Mouse (Mus musculus): ENCODE measurements around the gene Sema3a.
"Not testable (repeated sequence)": the region's sequence is repeated elsewhere in the genome, so short reads cannot be mapped to it uniquely, and the experiment has no call there.

Sema3a gene

DNA sequence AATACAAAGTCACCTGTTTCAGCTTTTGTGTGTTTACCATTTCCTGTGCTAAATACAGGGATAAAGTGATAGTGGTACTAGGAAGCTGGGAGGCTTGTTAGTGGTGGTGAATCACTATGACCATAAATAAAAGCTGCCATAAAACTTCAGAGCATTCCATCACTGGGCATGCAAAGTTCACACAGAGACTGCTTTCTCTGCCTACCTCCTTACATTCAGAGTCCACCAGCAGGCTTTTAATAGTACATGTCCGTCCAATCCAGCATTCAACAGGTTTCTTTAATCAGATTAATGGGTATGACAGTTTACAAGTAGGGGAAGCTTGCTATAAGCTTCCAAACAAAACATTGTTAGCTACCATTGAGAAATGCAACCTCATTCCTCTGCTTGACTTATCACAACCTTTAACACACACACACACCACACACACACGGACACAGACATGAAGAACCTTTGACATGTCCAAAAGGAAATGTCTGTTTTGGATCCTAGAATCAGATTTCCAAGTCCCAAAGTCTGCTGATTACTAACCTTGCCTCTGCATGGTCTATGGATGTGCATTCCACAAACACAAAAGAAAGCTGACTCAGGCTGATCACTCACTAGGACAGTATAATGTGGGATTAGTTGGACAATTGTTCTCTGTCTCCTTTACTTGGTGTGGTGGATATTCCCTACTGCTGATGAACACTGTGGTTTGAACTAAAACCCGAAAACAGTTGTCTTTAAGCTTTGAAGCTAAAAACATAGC is 291.9 kb downstream of the Sema3a start:
- intact Hi-C loops (cut with DNase I), result no loop called here

DNA sequence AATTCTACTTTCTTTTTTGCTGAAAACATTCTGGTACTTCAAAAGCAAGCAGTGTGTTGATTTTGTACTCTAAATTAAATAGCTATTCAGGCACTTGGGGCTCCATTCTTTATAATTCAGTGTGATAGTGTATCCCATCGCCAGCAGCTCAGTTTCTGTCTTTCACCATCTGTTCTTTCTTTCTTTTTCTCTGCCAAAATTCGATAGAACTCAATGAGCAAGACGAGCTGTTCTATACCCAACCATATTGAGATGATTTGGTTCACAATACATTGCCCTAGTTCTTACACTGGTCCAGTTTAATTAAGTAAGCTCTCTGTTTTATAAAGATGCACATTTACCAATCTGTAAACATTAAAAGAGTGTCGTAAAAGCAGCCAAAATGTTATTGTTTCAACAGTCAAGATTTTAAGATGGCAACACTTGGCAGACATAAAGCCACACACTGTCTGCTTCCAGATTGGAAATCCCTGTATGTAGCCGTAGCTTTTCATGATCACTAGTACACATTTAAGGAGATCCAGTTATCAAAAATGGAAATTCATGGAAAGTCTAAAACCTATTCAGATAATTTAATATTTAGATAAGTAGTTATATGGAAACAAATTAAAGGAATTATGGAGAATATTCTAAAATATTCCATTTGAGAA is 296.2 kb downstream of the Sema3a start:
- intact Hi-C loops (cut with DNase I), result no loop called here

DNA sequence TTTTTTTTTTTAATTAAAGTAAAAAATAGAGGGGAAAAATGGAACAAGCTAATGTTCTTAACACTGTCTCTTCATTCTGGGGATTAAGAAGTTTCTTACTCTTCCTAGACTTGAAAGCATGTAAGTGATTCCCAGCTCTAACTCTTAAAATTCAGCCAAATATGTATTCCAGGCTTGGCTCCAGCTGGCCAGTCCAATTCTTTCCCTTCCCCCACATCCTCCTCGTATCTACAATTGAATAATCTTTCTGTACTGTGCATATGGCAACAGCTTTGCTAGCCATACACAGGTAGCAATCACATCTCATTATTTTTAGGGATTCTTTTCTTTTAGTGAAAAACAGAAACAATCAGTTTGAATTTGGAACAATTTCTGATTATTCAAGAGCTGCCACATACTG is 303.5 kb downstream of the Sema3a start:
- intact Hi-C loops (cut with DNase I), result no loop called here

DNA sequence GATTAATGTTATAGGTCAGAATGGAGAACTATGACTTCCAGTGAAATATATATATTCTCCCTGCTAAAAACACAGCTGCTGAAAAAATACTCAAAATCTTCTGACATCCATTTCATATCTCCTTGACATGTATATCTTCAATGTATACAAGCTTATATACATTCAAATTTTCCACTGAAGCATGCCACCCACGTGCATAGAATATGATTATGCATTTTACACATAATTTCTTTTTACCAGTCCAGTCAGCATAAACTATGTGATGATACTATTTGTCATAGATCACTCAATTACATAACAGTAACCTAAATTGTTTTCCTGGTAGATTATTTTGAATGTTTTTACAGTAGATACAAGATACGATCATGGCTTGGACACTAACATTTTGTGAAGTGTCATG is 306.6 kb downstream of the Sema3a start:
- intact Hi-C loops (cut with DNase I), result no loop called here

DNA sequence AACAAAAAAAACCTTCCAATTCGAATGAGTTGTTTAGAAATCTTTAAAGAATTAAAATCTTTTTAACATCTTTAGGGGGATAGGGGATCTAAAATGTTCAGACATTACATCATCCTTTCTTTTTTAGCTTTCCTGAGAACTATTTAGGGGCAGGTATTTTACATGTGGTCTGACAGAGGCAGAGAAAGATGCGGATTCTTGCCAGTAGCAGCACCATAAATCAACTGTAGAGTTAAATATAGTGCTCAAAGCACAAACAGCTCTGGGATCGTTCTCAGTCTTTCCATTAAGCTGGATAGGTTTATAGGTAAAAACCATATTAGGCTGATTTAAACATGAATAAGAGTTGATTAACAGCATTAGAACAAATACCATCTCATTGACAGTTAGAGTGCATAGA is 307.4 kb downstream of the Sema3a start:
- intact Hi-C loops (cut with DNase I), result no loop called here

DNA sequence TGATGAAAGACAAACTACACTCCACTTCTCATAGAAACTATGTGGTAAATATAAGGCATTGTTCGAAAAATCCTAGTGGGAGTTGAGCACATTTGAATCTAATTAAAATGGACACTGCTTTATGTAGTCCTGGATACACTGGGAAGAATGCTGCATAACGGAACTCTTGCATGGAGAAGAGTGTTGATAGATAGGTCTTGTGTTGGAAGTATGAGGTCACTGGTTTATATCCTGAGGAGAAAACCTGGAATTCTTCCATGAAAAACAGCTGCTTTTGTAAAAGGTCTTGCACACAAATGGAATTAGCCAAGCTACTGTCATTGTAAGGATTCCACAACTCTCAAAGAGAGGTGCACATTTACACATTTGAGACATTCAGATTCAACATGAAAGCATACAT is 308.1 kb downstream of the Sema3a start:
- intact Hi-C loops (cut with DNase I), result no loop called here

DNA sequence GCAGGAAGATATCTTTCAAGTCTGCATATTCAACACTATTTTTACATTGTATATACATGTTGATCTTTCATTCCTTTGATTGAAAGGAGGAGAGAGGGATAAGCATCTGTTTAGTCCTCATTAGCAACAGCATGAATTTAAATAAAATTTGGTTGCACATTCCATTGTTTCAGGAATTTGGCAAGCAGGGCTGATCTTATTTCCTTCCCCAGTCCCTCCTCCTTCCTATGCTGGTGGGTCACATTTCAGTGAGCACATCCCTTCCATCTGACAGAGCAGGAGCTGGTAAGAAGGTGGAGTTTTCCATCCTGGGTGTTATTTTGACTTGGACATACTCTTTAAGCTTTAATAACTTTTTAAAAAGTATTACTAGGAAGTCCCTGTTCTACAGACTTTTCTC is 315.9 kb downstream of the Sema3a start:
- intact Hi-C loops (cut with DNase I), result no loop called here

DNA sequence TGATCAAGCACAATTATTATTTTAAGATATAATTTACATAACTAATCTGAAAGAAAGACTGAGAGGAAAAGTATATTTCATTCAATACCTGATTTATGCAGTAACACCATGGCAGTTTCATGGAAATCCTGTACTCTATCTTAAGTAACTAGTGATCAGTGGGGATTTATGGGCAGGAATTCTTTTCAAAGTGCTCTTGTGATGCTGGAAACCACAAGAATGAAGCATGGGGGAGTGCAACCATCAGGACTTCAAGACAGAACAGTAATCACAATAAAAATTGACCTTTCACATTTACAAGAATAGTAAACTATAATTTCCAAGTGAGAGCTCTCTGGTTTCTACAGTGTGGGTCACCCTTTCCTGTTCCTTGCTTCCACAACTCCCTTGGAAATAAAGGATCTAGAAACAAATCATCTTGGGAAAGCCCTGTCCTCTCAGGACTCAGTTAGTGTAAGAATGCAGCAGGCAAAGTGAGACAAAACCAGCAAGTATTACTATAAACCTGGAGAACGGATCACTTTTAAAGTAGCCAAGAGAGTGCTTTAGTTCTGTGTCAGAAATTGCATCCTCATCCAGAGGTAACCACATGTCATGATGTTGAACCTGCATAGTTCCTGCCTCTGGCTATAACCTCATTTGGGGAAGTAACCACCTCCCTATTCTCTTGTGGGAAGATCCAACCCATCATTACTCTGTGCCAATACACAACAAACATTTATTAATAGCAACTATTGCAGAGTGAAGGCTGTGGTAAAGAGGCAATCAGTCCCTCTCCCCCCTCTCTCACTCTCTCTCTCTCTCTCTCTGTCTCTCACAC is 335.2 kb downstream of the Sema3a start:
- intact Hi-C loops (cut with DNase I), result no loop called here

DNA sequence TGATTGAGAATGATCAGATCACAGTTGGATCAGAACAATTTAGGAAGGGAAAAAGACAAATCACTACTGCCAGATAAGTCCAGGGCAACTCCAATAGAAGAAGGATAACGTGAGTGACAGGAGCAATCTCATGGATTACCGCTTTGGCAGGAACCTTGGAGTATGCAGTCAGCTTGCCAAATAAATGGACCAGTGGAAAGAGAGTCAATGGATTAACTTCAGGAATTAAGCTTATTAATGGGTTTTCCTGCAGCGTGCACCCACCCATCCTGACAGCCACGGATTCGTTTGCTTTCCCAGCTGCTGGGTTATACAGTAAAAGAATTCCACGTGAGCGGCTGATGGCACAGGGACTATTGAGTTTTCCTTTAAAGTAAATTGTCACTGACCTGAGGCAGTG is 343.6 kb downstream of the Sema3a start:
- intact Hi-C loops (cut with DNase I), result no loop called here

DNA sequence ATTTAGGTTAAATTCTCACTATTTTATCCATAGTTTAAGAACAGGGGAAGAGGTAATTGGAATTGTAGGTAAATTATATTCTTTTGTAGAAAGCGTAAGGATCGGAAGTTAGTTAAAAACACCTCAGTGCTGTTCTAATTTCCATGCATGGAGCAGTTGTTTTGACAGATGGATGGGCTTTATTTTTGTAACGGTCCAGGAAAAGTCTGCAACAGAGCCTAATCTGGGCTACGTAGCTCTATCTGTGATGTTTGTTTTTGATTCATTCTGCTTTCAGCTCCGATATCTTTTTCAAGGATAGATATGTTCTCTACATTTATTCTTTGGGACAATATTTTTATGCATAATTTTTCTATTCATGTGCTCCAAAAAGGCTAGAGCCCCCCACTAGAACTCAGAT is 344.2 kb downstream of the Sema3a start:
- intact Hi-C loops (cut with DNase I), result no loop called here

DNA sequence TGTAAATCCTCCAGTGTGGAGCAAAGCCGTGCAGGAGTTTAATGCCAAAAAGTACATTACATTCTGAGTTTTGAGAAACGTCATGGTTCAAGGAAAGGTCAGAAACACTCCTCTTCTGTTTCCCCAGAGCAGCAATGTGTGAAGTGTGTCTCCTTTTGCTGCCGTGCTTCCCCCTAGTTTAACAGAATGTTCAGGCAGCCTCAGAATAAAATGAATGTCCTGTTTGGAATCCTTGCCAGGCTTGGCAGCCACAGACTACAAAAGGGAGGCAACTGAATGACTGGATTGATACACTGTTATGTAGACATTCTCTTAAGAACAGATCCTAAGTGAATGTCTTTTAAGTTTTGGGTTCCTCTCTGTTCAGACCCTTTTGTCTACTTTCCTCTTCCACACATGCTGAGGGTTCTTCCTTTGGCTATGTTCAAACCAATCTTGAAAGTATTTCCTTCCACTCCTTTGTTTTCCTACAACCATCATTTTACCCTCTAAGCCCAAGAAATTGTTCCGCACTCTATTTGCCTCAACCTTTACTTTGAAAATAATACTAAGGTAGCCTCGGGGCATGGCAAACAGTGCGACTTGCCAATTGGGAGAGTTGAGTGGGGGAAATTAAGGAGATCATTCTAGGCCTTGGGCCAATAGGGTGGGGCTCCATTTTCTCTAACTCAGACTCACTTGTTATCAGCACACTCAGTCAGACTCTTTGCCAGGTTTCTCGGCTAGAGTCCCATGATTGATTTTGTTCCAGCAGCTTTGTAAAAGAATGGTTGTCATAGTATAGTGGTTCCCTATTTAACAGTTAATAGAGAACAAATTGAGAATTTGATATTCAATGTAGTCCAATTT is 345.1 kb downstream of the Sema3a start:
- intact Hi-C loops (cut with DNase I), result no loop called here

DNA sequence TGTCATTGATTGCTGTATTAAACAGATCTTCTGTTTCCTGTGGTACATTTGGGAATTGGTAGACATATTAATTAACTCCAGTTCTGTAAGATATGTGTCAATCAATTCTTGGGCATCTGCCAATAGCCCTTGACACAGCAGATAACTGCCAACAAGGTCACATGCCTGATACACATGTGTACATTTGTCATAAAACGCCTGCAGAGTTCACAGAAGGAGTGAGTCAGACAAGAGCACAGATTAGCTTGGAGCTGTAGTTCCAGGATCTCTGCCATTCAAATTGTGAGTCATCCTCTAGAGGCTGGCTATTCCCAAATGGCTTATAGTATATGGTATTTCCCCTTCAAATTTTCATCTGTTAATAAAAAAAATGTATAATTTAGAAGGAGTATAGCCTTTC is 352.4 kb downstream of the Sema3a start:
- intact Hi-C loops (cut with DNase I), result no loop called here

DNA sequence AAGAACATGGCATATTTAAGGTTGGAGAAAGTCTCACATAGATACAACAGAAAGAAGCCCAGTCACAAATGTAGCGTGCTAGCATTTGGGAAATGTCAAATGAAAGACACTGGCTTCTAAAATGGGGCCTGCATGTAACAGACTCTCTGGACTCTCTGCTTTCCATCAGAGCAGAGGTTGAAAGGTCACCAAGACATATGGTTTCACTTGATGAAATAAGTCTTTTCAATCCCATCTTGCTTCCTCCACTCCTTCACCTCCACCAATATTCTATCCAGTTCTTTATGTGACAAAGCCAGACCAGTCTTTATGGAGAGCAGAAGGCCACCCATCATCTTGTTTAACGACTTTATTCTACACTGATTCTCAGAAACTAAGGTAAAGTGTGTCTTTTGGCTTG is 363.5 kb downstream of the Sema3a start:
- intact Hi-C loops (cut with DNase I), result no loop called here

DNA sequence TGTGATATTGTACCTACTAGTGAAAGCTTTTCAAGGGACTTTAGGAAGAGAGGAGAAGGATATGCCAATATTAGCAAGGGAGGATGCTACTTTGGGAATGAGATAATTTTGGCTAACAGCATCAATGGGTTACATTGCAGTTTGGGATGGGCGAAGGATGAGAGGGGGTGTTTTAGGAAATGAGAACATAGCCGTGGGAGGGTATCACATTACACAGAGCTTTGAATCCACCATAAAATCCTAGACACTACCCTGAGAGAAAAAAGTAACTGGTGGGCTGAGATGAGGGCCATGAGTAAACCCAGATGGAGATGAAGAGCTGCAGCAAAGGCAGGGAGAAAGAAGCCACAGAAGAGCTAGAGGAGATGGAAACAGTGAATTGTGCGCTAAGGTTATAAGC is 370.8 kb downstream of the Sema3a start:
- intact Hi-C loops (cut with DNase I), result not testable (repeated sequence)

DNA sequence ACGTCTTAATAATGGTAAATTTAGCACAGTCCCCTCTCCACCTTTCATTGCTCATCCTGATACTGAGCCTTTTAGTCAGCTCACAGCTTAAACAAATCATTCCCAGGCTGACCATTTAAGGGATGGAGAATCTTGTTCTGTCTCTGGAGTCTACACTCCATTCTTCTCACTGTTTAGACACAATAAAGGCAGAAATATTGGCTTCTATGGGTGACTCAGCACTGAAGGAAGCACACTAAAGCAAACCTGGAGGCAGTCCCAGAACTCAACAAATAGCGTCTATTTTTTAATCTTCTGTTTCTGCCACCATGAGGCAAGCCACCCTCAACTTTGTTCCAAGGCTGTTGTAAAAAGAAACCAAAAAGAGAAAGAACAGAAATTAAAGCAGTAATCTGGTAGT is 374.6 kb downstream of the Sema3a start:
- intact Hi-C loops (cut with DNase I), result no loop called here

DNA sequence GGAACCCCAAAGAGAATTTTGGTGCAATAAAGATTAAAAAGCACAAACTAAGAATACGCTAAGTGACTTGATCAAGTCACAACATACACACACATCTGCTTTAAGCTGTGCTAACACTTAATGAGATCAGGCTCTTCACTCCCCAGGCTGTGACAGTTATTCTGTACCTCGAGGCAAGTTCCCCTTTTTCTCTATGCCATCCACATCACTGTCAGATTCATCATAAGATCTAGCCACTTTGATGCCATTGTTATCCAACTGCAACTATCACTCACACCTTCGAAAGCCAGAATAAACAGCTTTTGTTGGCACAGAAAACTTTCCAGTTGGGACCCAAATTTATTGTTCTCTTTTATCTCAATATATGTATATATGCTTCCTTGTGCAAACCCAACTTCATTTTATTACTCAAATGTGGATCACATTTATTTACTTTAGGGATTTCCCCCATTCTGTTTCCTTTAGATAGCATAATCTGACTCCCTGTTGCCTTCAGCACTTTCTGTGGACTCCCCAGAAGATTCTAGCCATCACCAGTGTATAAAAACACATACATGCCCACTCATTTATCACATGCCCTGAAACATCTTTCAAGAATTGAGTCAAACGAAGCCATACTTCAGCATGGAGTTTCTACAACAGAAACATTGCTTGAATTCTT is 380.8 kb downstream of the Sema3a start:
- intact Hi-C loops (cut with DNase I), result no loop called here

DNA sequence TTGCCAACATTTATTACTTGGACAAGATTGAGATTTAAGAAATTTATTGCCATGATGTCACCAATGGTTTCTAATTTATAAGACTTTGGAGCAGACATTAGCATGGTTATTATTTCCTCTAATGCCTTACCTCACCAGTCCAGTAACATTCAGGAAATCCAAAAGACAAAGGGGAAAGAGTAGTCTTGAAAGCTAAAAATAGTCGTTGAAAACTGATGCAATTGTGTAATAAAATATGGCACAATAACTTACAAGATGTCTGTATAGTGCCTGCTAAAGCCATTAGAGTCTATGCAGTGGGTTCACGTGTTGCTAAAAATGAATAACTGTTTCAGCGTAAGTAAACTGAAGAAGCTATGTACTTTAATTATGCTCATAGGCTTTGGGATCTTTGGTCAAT is 383.9 kb downstream of the Sema3a start:
- intact Hi-C loops (cut with DNase I), result no loop called here

DNA sequence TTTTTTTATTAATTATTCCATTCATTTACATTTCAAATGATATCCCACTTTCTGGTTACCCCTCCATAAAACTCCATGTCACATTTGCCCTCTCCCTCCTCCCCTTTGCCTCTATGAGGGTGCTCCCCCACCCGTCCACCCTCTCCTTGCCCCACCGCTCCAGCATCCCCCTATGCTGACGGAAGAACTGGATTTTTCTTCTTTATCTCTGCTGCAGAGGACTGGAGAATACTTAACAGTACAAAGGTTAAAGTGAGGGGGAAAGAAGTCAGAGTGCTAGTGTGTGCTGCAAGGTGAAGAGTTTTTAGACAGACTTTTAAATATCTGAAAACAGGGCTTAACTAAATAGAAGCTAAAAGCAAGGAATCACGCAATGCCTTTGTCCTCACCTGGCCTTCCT is 391.8 kb downstream of the Sema3a start:
- intact Hi-C loops (cut with DNase I), result no loop called here

DNA sequence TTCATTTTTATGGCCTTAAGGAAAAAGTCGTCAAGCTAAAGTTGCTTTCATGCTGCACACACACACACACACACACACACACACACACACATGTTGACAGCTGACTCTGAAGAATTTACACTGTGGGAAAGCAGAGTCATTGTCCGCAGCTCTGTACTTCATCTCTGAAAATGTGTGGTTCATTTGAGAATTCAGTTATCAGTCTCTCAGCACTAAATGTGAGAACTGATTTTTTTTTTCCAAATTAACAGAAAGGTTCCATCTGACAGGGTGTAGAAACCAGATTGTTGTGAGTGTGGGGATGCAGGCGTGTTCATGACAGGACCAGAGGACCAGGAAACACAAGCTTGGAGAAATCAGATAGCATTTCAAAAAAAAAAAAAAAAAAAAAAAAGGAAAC is 400.4 kb downstream of the Sema3a start:
- intact Hi-C loops (cut with DNase I), result no loop called here

DNA sequence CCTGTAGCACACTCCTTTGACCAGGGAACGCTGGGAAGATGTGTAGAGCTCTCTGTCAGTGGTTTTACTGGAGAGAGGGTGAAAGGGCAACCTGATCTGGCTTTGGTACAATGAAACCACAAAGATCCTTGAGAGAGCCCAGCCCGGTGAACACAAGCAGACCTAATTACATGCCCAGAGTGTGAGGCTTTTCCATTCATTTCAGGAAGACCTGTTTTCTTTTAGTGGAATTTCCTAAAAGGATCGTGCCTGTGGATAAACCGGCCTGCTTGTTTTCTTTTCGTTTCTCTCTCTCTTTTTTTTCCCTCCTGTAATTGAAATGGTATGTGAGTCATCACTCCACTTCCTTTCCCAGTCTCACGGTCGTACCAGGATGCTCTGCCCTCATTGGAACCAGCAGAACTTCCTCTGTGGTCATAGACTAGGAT is 401.8 kb downstream of the Sema3a start:
- intact Hi-C loops (cut with DNase I), result no loop called here

DNA sequence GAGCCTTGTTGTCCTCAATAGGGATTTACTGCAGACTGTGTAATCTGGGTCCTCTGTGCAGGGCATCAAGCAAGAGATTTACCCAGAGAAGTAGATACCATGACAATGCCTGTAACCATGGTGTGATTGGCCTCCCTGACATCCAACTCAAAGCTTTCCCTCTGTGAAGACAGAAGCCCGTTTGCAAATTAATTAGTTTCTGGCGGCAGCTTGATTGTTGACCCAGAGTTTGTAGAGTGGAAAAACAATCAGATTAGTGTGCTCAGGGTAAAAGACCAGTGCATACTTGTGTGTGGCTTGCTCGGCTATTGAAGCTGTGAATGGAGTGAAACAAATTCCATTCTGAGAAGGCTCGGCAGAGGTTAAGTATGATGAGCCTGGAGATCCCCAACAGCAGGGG is 404.0 kb downstream of the Sema3a start:
- intact Hi-C loops (cut with DNase I), result no loop called here

Measured in adrenal gland (tissue).